ENCODE assay signal across 22 mouse cellular contexts in the genomic region with DNA sequence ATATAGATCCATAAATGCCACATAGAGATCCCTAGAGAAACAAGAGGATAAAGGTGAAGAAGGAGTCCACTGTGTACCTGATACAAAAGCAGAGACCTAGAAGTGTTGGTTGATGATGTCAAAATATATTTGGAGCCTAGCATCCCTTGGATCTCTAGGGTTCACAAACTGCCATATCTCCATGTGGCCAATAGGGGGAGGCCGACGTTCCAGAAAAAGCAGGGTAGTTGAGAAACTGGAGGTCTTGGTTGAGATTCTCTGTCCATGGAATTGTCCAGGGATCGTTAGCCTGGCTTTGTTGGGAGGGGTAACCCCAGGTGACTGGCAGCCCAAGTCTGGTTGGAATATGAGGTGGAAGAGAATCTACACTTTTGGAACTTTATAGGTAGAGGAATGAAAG. TPM values are rescaled to one million over a fixed set of nuclear protein-coding genes. Genes with fewer than 3 reads are reported as not detected.
DNase-seq lines count a peak whose midpoint lies in the region; ATAC-seq and TF ChIP-seq lines count a peak whose summit lies in the region.
"Had no signal": no experiment of that assay in that cellular context is flagged by ENCODE, and none has a peak within 500 bp of the region (broad histone marks: within the 10 kb centered on the region; RNA-seq: fewer than 3 reads in every experiment).

No protein-coding gene starts in this region.

- TF ChIP-seq EP300 in heart, adult 2 months (IDR thresholded peaks at IDR 0.05; ENCODE audit: insufficient read depth, low read depth, low read length): no peak
- no peak for TF ChIP-seq EP300 in MEL (IDR thresholded peaks at IDR 0.05; ENCODE audit: low read depth in 1 of 2, low read length in 2 of 2)

- intact Hi-C loops in heart, adult 2 months (cut with DNase I): no loop called here
- intact Hi-C loops in heart, postnatal 14 days (cut with DNase I): no loop called here

- no peaks in the 10 kb centered on the region for H3K27me3 ChIP-seq in heart, adult 2 months (ENCODE audit: control insufficient read depth, insufficient read depth, low read length)
- H3K27me3 ChIP-seq in lung, embryonic 14.5 days (ENCODE audit: insufficient read depth, low read length): no peaks in the 10 kb centered on the region
- H3K27me3 ChIP-seq in MEL (ENCODE audit: control insufficient read depth in 1 of 2, insufficient read depth in 2 of 2, low read length in 2 of 2): no peaks in the 10 kb centered on the region; a peak in 2 of 4 replicates
- H3K27me3 ChIP-seq: liver, embryonic 15.5 days had no signal

- H3K79me2 ChIP-seq in heart, adult 2 months (replicated peaks; ENCODE audit: control insufficient read depth, insufficient read depth, low read length): no peaks in the 10 kb centered on the region
- H3K79me2 ChIP-seq in MEL (ENCODE audit: control insufficient read depth, insufficient read depth, low read length, poor library complexity): no peaks in the 10 kb centered on the region

- DNase-seq in heart, adult 2 months: no peak
- no peak for DNase-seq in heart, postnatal 14 days
- peak; percentile 7 for DNase-seq in lung, embryonic 14.5 days
- no peak for DNase-seq in lung, adult 18-20 months
- DNase-seq in MEL (ENCODE audit: low read depth, low spot score): peak; percentile 14
- DNase-seq in ovary, adult 18-20 months (ENCODE audit: low spot score): no peak
- DNase-seq in frontal cortex, postnatal 10 days (ENCODE audit: low spot score in 2 of 2): no peak
- DNase-seq: cerebellum, adult 18-20 months; forebrain, postnatal 0 days; heart, postnatal 36 days; kidney, adult 11 months; kidney, postnatal 4 days; right cerebral cortex, postnatal 14 days had no signal

- no peaks in the 10 kb centered on the region for H3K36me3 ChIP-seq in heart, adult 2 months (ENCODE audit: control insufficient read depth, insufficient read depth, low read length)
- H3K36me3 ChIP-seq in lung, embryonic 14.5 days (ENCODE audit: insufficient read depth): no peaks in the 10 kb centered on the region
- no peaks in the 10 kb centered on the region for H3K36me3 ChIP-seq in MEL (ENCODE audit: control insufficient read depth in 1 of 2, insufficient read depth in 2 of 2, low read length in 2 of 2)
- H3K36me3 ChIP-seq: liver, embryonic 15.5 days had no signal

- no peak; the same call in 1 of the 2 replicates for TF ChIP-seq RAD21 in MEL (IDR thresholded peaks at IDR 0.05; ENCODE audit: low read depth, low read length)

- H3K4me1 ChIP-seq in heart, adult 2 months (ENCODE audit: control insufficient read depth, insufficient read depth, low read length): no peaks in the 10 kb centered on the region
- no peaks in the 10 kb centered on the region for H3K4me1 ChIP-seq in lung, embryonic 14.5 days (ENCODE audit: insufficient read depth)
- H3K4me1 ChIP-seq in MEL (ENCODE audit: control insufficient read depth in 1 of 2, insufficient read depth in 2 of 2, low read length in 2 of 2): no peaks in the 10 kb centered on the region
- H3K4me1 ChIP-seq: liver, embryonic 15.5 days had no signal

- TF ChIP-seq CTCF in heart, adult 2 months (IDR thresholded peaks at IDR 0.05): peak; percentile 22; the same call in 1 of the 2 replicates
- TF ChIP-seq CTCF in lung, embryonic 14.5 days (IDR thresholded peaks at IDR 0.05; ENCODE audit: low read depth): peak; percentile 43
- peak; percentile 32 to 69 (median 47) for TF ChIP-seq CTCF in MEL (IDR thresholded peaks at IDR 0.05 in 2 of 3, conservative IDR thresholded peaks at IDR 0.05 in 1 of 3; ENCODE audit: control insufficient read depth in 1 of 3, insufficient read depth in 1 of 3, low read depth in 2 of 3, low read length in 3 of 3, poor library complexity in 1 of 3, severe bottlenecking in 1 of 3)

- no peaks in the 10 kb centered on the region for H3K9me3 ChIP-seq in lung, embryonic 14.5 days (ENCODE audit: low read depth, low read length)
- H3K9me3 ChIP-seq in MEL (replicated peaks; ENCODE audit: insufficient read depth, low read length): no peaks in the 10 kb centered on the region
- H3K9me3 ChIP-seq: liver, embryonic 15.5 days had no signal

- no peak overlapping the region for H3K4me2 ChIP-seq in lung, embryonic 14.5 days
- H3K4me2 ChIP-seq: liver, embryonic 15.5 days had no signal

- ATAC-seq in lung, embryonic 14.5 days (ENCODE audit: insufficient read depth): no peak
- ATAC-seq in megakaryocyte progenitor cell, adult 5-6 weeks (replicated peaks; ENCODE audit: poor library complexity): peak; percentile 48; the same call in 1 of the 2 replicates
- ATAC-seq: forebrain, postnatal 0 days had no signal

- H3K27ac ChIP-seq in heart, adult 2 months: no peak overlapping the region
- no peak overlapping the region for H3K27ac ChIP-seq in lung, embryonic 14.5 days (ENCODE audit: low read depth)
- H3K27ac ChIP-seq in MEL (ENCODE audit: control insufficient read depth, low read depth, low read length): no peak overlapping the region
- H3K27ac ChIP-seq: liver, embryonic 15.5 days had no signal

- H3K4me3 ChIP-seq in heart, adult 2 months: no peak overlapping the region
- H3K4me3 ChIP-seq in lung, embryonic 14.5 days (ENCODE audit: low read depth, low read length): no peak overlapping the region
- no peak overlapping the region for H3K4me3 ChIP-seq in MEL (ENCODE audit: control insufficient read depth in 1 of 2, insufficient read depth in 1 of 2, low read depth in 2 of 2, low read length in 2 of 2)
- H3K4me3 ChIP-seq: liver, embryonic 15.5 days had no signal

- WGBS in heart, adult 2 months: 53% methylated on average over 3 of the region's 3 CpGs
- 53% methylated on average over 3 of the region's 3 CpGs for WGBS in lung, embryonic 14.5 days

- H3K9ac ChIP-seq in heart, adult 2 months (ENCODE audit: low read depth, low read length): no peak overlapping the region
- H3K9ac ChIP-seq in lung, embryonic 14.5 days: no peak overlapping the region
- no peak overlapping the region for H3K9ac ChIP-seq in MEL (ENCODE audit: control insufficient read depth, low read depth, low read length, poor library complexity, severe bottlenecking)
- H3K9ac ChIP-seq: forebrain, postnatal 0 days; liver, embryonic 15.5 days had no signal

- no peak for TF ChIP-seq POLR2A in heart, adult 2 months (IDR thresholded peaks at IDR 0.05; ENCODE audit: insufficient read depth, low read depth, low read length)
- TF ChIP-seq POLR2A in MEL (IDR thresholded peaks at IDR 0.05; ENCODE audit: control insufficient read depth in 1 of 2, insufficient read depth in 1 of 2, low read depth in 1 of 2, low read length in 2 of 2, poor library complexity in 1 of 2): no peak

TF ChIP-seq in MEL, 35 proteins besides CTCF, POLR2A, EP300 and RAD21 (continues in another document):
- TF ChIP-seq SMC3 (IDR thresholded peaks at IDR 0.05; ENCODE audit: low read depth, low read length) (peak; percentile 9; the same call in 1 of the 2 replicates), E2F4 (IDR thresholded peaks at IDR 0.05; ENCODE audit: borderline replicate concordance, low read depth, low read length) (no peak), BHLHE40 (IDR thresholded peaks at IDR 0.05; ENCODE audit: borderline replicate concordance, low read depth, low read length) (no peak), TBP (IDR thresholded peaks at IDR 0.05; ENCODE audit: low read depth, low read length) (no peak)

RNA-seq across cellular contexts. Expression of a gene that starts 4.1 kb away (rescaled TPM):
- total RNA-seq in heart, adult 2 months (2021): not detected
- not detected in 2 replicates for polyA plus RNA-seq in heart, adult 2 months (2012; rRNA removed)
- not detected for total RNA-seq in heart, postnatal 14 days (2021)
- polyA plus RNA-seq in lung, embryonic 14.5 days (2014; fragmentation: Nextera tagmentation; extraction: Ambion mirVana): not detected in 2 replicates
- not detected in 2 replicates for total RNA-seq in MEL (2012; rRNA removed)
- not detected for polyA plus RNA-seq in MEL (2012; ENCODE audit: insufficient read depth in 1 of 2, insufficient read length in 2 of 2, low read depth in 1 of 2, low replicate concordance in 2 of 2, missing spikeins in 1 of 2)
- total RNA-seq in megakaryocyte progenitor cell, adult 5-6 weeks (2015): 0.37 TPM in 1 of 2 replicates, not detected in the other
- total RNA-seq in megakaryocyte progenitor cell, adult 5-6 weeks (2017): not detected in 2 replicates
- total RNA-seq: adrenal gland, postnatal 4 days; forebrain, postnatal 0 days; heart, postnatal 36 days; left cerebral cortex, postnatal 10 days; megakaryocyte, adult 5-6 weeks; neutrophil, adult 5-6 weeks had no signal
- polyA plus RNA-seq: forebrain, postnatal 0 days; gonadal fat pad, adult 2 months; liver, embryonic 15.5 days; stomach, embryonic 14.5 days had no signal

RNA-seq across cellular contexts. Expression of a gene that starts 7.9 kb away (rescaled TPM):
- not detected for total RNA-seq in heart, adult 2 months (2021)
- not detected in 2 replicates for polyA plus RNA-seq in heart, adult 2 months (2012; rRNA removed)
- total RNA-seq in heart, postnatal 14 days (2021): not detected
- not detected in 2 replicates for polyA plus RNA-seq in lung, embryonic 14.5 days (2014; fragmentation: Nextera tagmentation; extraction: Ambion mirVana)
- total RNA-seq in MEL (2012; rRNA removed): not detected in 2 replicates
- polyA plus RNA-seq in MEL (2012; ENCODE audit: insufficient read depth in 1 of 2, insufficient read length in 2 of 2, low read depth in 1 of 2, low replicate concordance in 2 of 2, missing spikeins in 1 of 2): not detected
- not detected in 2 replicates for total RNA-seq in megakaryocyte progenitor cell, adult 5-6 weeks (2015)
- not detected in 2 replicates for total RNA-seq in megakaryocyte progenitor cell, adult 5-6 weeks (2017)
- total RNA-seq: adrenal gland, postnatal 4 days; forebrain, postnatal 0 days; heart, postnatal 36 days; left cerebral cortex, postnatal 10 days; megakaryocyte, adult 5-6 weeks; neutrophil, adult 5-6 weeks had no signal
- polyA plus RNA-seq: forebrain, postnatal 0 days; gonadal fat pad, adult 2 months; liver, embryonic 15.5 days; stomach, embryonic 14.5 days had no signal

RNA-seq across cellular contexts. Expression of a gene that starts 26.0 kb away (rescaled TPM):
- not detected for total RNA-seq in heart, adult 2 months (2021)
- polyA plus RNA-seq in heart, adult 2 months (2012; rRNA removed): not detected in 2 replicates
- total RNA-seq in heart, postnatal 14 days (2021): not detected
- polyA plus RNA-seq in lung, embryonic 14.5 days (2014; fragmentation: Nextera tagmentation; extraction: Ambion mirVana): not detected in 2 replicates
- not detected in 2 replicates for total RNA-seq in MEL (2012; rRNA removed)
- not detected for polyA plus RNA-seq in MEL (2012; ENCODE audit: insufficient read depth in 1 of 2, insufficient read length in 2 of 2, low read depth in 1 of 2, low replicate concordance in 2 of 2, missing spikeins in 1 of 2)
- total RNA-seq in megakaryocyte progenitor cell, adult 5-6 weeks (2015): 4,330 and 4,812 TPM in 2 replicates
- total RNA-seq in megakaryocyte progenitor cell, adult 5-6 weeks (2017): 4,060 and 4,327 TPM in 2 replicates
- total RNA-seq: forebrain, postnatal 0 days; heart, postnatal 36 days; left cerebral cortex, postnatal 10 days; neutrophil, adult 5-6 weeks had no signal
- polyA plus RNA-seq: C2C12 had no signal

RNA-seq across cellular contexts. Expression of a gene that starts 31.0 kb away (rescaled TPM):
- total RNA-seq in heart, adult 2 months (2021): not detected
- polyA plus RNA-seq in heart, adult 2 months (2012; rRNA removed): not detected in 2 replicates
- total RNA-seq in heart, postnatal 14 days (2021): not detected
- polyA plus RNA-seq in lung, embryonic 14.5 days (2014; fragmentation: Nextera tagmentation; extraction: Ambion mirVana): not detected in 2 replicates
- not detected in 2 replicates for total RNA-seq in MEL (2012; rRNA removed)
- not detected for polyA plus RNA-seq in MEL (2012; ENCODE audit: insufficient read depth in 1 of 2, insufficient read length in 2 of 2, low read depth in 1 of 2, low replicate concordance in 2 of 2, missing spikeins in 1 of 2)
- not detected in 2 replicates for total RNA-seq in megakaryocyte progenitor cell, adult 5-6 weeks (2015)
- total RNA-seq in megakaryocyte progenitor cell, adult 5-6 weeks (2017): not detected in 2 replicates
- total RNA-seq: adrenal gland, postnatal 4 days; forebrain, postnatal 0 days; heart, postnatal 36 days; left cerebral cortex, postnatal 10 days; megakaryocyte, adult 5-6 weeks; neutrophil, adult 5-6 weeks had no signal
- polyA plus RNA-seq: C2C12; forebrain, postnatal 0 days; gonadal fat pad, adult 2 months; liver, embryonic 15.5 days; stomach, embryonic 14.5 days had no signal

RNA-seq across cellular contexts. Expression of a gene that starts 43.3 kb away (rescaled TPM):
- not detected for total RNA-seq in heart, adult 2 months (2021)
- 0.23 TPM in 1 of 2 replicates, not detected in the other for polyA plus RNA-seq in heart, adult 2 months (2012; rRNA removed)
- not detected for total RNA-seq in heart, postnatal 14 days (2021)
- 0.54 and 2.8 TPM in 2 replicates for polyA plus RNA-seq in lung, embryonic 14.5 days (2014; fragmentation: Nextera tagmentation; extraction: Ambion mirVana)
- total RNA-seq in MEL (2012; rRNA removed): not detected in 2 replicates
- not detected for polyA plus RNA-seq in MEL (2012; ENCODE audit: insufficient read depth in 1 of 2, insufficient read length in 2 of 2, low read depth in 1 of 2, low replicate concordance in 2 of 2, missing spikeins in 1 of 2)
- total RNA-seq in megakaryocyte progenitor cell, adult 5-6 weeks (2015): 83.3 and 112 TPM in 2 replicates
- total RNA-seq in megakaryocyte progenitor cell, adult 5-6 weeks (2017): 23.6 and 30.6 TPM in 2 replicates
- total RNA-seq: forebrain, postnatal 0 days; heart, postnatal 36 days; left cerebral cortex, postnatal 10 days had no signal
- polyA plus RNA-seq: forebrain, postnatal 0 days; gonadal fat pad, adult 2 months had no signal

Comparison
In these comparisons a context has a peak if more than half of its experiments do, and no peak if none do; other contexts are left out.
1. DNase-seq: peak in lung, embryonic 14.5 days (single experiment) and MEL (single experiment); none in heart, adult 2 months (0 of 2), heart, postnatal 14 days (0 of 2), lung, adult 18-20 months (0 of 2), ovary, adult 18-20 months (single experiment) and frontal cortex, postnatal 10 days (0 of 2).
2. RNA of a gene that starts 26.0 kb away (total RNA-seq): 4,060 to 4,812 TPM in megakaryocyte progenitor cell, adult 5-6 weeks; not detected in heart, postnatal 14 days, not detected in heart, adult 2 months and not detected in MEL; every median in the first group is over 1,000 times any median in the second.
3. Peak in every context shown above with its lines, with median percentiles within 50 percentile points of each other: CTCF ChIP-seq.